Mouse (Mus musculus): ENCODE data around the gene Atp13a2.

The Atp13a2 gene

DNA sequence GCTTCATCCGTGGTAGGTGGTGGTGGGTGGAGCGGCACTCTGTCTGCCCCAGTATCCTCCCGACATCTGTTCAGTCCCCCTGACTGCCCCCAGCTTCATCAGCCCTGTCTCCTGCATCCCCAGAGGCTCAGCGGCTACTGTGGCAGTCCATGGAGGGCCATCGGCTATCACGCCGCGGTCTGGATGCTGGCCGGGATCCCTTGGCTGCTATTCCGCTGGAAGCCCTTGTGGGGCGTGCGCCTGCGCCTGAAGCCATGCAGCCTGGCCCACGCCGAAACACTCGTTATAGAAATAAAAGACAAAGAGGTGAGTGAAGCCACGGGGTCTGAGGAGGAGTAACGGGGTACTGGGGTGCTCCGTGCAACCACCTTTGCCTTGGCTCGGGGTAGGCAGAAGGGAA is 5.5 kb downstream of the Atp13a2 start:
- DNase-seq (ENCODE audit: extremely low read depth, low read depth, low spot score) = no peak

DNA sequence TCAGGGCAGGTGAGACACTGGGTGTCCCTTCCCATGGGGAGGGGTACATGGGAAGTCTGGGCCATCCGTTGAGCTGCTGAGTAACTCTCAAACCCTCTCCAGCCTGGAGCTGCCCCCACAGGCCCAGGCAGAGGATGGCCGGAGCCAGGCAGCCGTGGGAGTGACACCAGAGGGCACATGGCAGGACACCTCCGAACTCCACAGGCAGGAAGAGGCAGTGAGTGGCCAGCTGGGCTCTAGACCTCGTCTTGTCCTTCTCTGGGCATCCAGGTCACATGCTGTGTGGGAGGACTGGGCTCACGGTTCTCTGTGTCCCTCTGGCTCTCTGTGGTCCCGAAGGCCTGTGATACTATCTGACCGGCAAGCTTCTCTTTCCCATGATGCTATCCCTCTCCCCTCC is 7.2 kb downstream of the Atp13a2 start:
- no peak for DNase-seq (ENCODE audit: extremely low read depth, low read depth, low spot score)

DNA sequence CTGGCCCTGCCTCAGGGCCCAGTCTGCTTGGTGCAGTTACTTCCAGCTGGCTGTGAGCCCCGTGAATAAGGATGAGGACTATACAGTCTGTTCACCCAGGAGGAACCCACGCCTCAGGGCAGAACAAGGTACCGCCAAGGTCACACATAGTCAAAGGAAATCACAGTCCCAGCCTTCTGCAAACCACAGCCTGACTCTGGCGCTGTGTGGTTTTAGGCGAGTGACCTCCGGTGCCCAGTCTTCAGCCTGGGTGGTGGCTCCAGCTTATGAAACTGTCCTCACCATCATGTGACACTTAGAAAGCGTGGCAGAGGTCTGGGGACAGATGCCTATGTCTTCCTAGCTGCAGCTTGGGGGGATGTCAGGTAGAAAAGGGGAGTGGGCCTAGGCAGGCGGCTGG is 9.1 kb downstream of the Atp13a2 start:
- no peak for DNase-seq (ENCODE audit: extremely low read depth, low read depth, low spot score)

DNA sequence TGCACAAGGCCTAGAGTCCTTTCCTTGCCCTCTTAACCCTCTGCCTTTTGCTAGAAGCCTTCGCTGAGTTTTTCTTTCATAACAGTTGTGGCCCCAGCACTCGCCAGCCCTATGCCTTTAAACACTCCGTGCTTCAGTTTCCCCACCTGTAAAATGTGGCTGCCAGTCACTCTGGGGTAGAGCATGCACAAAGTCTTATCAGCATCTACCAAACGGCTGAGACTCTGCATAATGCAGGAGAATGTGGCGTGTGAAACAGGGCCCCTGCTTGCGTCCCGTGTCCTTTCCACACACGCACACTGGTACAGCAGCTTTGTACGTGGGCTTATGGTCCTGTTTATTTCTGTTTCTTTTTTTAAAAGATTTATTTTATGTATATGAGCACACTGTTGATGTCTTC is 10.1 kb downstream of the Atp13a2 start:
- no peak for DNase-seq (ENCODE audit: extremely low read depth, low read depth, low spot score)

DNA sequence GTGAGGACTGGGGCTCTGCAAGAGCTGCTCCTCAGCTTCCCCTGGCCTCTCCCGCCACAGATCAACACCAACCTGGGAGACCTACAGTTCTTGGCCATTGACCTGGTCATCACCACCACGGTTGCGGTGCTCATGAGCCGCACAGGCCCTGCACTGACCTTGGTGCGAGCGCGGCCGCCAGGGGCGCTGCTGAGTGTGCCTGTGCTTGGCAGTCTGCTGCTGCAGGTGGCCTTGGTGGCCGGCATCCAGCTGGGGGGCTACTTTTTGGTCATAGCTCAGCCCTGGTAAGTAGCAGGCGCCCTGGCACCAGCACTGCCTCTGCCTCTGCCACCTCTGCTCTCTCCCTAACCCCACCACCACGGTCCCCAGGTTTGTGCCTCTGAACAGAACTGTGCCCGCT is 19.3 kb downstream of the Atp13a2 start:
- no peak for DNase-seq (ENCODE audit: extremely low read depth, low read depth, low spot score)

DNA sequence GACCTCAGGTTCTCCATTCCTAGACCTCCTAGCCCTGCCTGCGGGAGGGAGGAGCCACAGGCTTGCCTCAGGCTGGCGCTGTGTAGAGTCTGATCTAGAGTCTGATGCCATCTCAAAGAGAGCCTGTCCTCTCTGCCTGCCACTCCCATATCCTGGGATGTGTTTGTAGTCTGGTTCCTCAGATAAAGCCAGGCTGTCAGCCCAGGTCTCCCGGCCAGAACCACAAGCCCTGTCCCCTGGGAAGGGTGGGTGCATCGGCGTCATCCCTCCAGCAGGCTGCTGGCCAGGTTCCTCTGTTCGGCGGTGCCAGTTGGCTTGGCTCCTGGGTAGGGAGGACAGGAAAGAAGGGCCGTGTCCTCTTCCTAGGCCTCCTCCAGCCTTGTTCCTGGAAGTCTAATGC is 21.4 kb downstream of the Atp13a2 start:
- no peak for DNase-seq (ENCODE audit: extremely low read depth, low read depth, low spot score)

DNA sequence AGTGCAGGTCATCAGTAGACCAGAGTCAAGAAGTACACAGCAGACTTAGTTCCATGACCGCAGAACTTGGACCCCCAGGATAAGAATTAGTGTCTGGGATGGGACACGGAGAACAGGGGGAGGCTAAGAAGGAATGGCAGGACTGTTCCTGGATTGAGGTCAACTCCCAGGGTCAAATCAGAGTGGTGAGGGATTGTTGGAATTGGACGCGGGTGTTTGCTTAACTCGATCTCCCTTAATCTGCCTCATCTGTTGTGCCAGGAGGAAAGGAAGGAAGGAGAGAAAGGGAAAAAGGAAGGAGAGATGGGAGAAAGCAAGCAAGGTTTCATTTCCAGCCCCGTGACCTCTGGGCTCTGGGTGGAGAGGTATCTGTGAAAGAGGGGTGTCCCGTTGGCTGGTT is 23.4 kb downstream of the Atp13a2 start, which contains the start of gene Mfap2:
Gene Mfap2, plus strand, starts transcription at position 301 of the 400 bp plus-strand sequence.
- no peak for DNase-seq (ENCODE audit: extremely low read depth, low read depth, low spot score)

DNA sequence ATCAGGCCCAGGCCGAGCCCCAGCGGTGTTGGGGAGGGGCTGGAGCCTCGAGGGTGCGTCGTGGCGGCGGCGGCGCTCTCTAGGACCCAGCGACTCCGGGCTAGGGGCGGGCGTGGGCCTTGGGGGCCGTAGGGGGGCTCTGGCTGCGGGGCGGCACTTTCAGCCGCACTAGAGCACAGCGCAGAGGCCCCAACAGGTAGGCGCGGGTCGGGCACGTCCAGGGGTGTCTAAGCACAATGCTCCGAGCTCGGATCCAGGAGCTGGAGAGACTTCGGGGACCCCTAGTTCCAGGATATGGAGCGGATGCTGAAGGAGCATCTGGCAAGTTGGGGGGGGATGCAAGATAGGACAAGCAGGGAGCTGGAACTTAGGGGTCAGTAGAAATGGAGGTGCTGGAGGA is 23.9 kb downstream of the Atp13a2 start:
- DNase-seq (ENCODE audit: extremely low read depth, low read depth, low spot score) = no peak

DNA sequence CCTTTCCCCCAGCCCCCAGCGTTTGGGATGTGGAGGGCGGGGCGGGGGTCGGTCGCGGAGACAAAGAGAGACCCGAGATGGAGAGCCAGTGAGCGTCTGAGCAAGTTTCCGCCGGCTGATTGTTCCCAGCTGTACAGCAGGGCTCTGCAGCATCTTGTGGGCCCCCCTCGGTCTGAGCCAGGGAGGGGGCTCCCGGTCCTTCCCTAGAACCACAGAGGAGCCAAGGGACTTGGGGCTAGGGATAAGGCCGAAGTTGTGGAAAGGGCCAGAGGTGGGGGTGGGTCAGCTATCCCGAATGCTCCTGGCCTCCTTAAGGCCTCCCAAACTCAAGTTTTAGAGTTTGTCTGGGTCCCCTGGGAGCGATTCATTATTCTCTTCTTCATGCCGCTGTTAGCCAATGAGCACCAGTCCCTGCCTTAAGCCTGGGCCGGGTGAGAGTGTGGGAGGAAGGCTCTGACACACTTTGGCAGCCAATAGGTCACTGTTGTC is 24.3 kb downstream of the Atp13a2 start:
- no peak for DNase-seq (ENCODE audit: extremely low read depth, low read depth, low spot score)

DNA sequence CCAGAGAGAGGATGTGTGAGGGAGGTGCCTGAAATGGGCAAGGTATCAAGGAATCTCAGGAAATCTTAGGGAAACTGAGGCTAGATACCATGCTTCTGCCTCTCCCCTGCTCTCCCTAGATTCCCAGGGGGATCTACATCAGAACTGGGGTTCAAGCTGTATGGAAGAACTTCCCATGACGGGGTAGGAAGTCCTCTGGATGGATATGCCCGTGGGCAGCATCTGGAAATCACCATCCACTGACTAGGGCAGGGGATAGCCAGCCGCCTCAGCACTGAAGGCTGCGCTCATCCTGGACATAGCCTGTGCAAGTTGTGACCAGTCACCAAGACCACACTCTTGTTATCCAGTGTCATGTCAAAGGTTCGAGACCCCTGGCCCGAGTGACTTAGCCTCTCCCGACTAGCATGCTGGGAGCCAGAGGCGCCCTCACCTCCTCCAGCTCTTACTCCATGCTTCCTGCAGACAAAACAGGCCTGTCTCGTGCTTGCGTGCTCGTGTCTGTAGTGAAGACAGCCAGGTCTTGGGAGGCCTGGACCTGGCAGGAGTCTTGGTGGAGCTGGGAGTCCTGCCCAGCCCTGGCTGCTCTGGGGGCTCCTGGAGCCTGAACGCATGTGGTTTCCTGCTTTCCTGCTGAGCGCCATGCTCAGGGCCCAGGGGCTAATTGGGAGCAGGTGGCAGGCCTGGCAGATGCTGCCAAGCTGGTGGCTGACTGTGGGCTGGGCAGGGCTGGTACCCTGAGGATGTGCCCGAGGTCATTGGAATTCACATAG is 25.1 kb downstream of the Atp13a2 start:
- no peak for DNase-seq (ENCODE audit: extremely low read depth, low read depth, low spot score)

DNA sequence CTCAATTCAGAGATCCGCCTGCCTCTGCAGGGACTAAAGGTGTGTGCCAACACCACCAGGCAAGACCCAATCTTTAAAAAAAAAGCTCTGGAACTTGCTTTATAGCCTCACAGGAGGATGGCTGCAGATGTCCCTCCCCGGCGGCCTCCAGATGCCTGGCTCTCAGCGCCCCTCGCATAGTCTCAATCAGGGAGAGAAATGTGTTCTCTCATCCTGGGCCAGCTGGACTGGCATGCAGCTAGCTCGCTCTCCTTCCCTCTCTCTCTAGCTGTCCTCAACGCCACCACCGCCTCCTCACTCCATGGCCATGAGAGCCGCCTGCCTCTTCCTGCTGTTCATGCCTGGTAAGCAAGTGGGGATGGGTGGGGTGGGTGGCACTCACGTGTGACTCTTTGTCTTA is 25.9 kb downstream of the Atp13a2 start:
- DNase-seq (ENCODE audit: extremely low read depth, low read depth, low spot score) = no peak

DNA sequence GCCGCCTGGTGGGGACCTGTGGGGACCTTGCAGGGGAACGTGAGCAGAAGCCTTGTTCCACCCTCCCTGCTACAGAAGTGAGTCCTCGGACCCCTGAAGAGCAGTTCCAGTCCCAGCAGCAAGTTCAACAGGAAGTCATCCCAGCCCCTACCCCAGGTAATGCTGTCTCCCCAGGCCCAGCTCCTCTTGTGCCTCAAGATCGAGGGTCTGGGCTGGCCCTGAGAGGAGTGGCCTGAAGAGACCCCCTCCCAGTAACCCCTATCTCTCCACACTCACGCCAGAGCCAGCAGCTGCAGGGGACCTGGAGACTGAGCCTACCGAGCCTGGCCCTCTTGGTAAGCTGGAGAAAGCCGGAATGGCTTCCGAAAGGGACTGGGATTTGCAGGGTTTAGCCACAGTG is 27.4 kb downstream of the Atp13a2 start:
- no peak for DNase-seq (ENCODE audit: extremely low read depth, low read depth, low spot score)

DNA sequence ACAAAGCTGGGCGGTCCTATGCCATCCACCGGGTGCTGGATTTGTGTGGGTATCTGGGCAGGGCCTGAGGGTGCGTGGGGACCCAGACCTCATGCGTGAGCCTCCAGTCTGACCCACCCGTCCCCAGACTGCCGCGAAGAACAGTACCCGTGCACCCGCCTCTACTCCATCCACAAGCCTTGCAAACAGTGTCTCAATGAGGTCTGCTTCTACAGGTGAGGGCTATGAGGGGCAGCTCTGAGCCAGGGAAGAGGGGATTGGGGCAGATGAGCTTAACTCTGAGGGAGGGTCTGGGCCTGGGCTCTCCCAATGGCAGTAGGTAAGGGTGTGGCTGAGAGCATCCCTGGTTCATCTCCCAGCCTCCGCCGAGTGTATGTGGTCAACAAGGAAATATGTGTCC is 28.2 kb downstream of the Atp13a2 start:
- DNase-seq (ENCODE audit: extremely low read depth, low read depth, low spot score) = no peak

DNA sequence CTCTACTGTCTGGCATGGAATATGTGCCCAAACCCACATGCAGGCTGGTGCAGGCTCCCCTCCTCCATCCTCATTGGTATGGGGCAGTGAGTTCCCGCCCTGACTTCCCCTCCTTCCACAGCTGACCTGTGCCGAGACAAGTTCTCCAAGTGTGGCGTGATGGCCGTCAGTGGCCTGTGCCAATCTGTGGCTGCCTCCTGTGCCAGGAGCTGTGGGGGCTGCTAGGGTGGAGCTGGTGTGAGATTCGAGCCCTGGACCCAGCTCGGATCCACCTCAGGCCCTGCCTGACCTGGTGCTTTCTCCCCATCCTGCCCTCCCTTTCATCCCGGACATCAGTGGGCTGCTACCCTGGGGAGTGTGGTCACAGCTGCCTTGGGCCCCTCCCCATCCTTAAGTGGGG is 28.7 kb downstream of the Atp13a2 start:
- DNase-seq (ENCODE audit: extremely low read depth, low read depth, low spot score) = no peak

DNA sequence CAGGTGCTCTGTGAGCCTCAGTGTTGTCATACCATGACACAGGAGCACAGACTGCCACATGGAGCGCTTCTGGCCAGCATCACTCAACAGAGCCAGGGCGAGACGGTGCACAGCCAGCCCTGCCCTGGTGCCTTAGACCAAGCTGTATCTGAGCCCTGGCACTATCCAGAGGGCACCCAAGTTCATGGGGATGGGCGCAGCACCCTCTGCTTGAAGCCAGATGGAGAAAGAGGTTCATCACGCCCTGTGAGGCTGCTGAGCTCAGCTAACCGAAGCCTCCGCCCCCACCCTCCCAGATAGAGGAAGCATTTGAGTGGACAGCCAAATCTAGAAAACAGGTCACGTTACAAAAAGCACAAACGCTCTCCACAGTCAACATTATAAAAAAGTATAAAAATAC is 29.6 kb downstream of the Atp13a2 start:
- no peak for DNase-seq (ENCODE audit: extremely low read depth, low read depth, low spot score)

DNA sequence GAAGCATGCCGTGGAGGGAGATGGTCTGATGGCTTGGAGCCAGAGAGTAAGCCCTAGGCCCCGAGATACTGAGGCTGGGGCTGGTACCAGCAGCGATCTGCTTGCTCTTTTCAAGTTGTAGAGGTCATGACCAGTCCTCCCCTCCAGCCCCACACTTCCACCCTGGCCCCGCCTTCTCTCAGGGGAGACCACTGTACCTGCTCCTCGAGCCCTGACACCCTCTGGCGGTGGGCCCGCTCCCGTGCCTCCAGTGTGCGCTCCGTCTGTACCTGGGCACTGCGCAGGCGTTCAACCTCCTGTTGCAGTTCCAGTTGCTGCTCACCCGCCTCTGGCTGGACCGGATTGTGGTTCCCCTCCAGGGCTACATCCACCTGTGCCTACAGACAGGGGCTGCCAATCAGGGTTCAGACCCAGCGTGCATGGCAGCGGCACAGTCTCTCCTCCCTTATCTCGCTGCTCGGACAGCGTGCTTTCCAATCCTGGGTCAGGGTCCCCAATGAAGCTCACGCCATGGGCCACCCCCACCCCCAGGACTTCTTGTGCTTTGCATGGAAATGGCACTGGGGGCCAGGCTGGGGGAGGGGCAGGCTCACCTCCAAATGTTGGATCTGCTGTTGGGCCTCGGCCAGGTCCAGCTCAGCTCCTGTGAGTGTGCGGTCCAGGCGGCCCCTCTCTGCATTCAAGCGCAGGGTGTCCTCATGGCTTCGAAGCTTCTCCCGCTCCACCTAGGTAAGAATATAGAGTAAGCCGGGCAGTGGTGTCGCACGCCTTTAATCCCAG is 31.2 kb downstream of the Atp13a2 start:
- DNase-seq (ENCODE audit: extremely low read depth, low read depth, low spot score) = no peak

DNA sequence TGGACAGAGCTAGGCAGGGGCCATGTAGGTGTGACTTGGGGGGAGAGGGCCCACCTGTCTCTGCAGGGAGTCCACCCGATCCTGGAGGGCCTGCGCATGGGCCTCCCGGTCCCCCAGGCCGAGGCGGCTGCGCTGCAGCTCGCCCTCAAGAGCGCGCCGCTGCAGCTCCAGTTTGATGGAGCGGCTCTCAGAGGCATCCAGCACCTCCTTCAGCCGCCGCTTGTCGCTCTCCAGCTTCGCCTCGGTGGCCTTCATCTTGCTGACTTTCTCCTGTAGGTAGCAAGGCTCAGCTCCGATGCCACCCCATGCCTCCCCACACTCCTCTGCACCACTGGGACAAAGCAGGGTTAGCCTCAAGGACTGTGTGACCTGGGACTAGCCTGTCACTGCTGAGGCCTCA is 33.5 kb downstream of the Atp13a2 start:
- no peak for DNase-seq (ENCODE audit: extremely low read depth, low read depth, low spot score)

DNA sequence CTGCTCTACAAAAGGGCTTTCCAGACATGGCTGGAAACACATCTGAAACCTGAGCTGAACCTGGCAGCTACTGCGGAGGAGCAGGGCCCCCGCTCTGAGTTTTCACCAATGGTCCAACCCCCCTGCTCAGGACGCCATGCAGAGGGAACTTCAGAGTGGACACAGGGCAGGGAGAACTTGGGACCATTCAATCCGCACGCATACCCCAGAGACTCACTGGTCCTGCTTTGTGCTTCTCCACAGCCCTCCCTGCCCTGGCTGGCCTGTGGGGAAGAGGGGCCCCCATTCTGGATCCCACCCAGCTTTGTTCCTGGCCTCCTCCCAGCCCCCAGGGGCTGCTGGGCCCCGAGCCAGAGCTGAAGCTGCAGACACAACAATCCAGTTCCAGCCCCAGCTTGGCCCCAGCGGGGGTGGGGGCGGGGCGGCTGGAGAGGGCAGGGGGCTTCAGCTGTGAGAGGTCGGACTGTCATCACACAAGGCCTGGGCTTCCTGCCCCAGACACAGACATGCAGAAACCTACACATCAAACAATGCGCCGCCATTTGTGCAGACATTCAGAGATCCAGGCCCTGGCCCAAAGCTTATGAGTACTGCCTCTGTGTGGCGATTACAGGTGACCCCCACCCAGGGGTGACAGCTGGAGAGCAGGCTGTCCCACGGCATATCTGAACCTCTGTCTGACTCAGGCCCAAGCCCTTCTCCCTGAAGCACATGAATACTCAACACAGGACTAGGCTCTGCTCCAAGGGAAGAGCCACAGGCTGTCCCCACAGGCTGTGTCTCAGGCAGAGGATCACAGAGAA is 34.3 kb downstream of the Atp13a2 start:
- DNase-seq (ENCODE audit: extremely low read depth, low read depth, low spot score) = no peak

DNA sequence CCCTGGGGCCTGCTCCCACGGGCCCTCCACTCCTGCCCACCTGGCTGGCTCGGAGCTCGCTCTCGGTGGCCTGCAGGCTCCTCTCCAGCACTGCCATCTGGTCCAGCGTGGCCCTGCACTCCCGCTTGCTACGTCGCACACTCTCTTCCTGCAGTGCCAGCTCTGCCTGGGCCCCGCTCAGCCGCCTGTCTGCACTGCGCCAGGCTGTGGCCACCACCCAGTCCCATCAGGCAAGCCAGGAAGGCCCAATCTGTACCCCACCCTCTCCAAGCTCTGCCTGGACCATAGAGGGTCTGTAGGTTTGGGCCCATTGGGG is 34.9 kb downstream of the Atp13a2 start:
- no peak for DNase-seq (ENCODE audit: extremely low read depth, low read depth, low spot score)

DNA sequence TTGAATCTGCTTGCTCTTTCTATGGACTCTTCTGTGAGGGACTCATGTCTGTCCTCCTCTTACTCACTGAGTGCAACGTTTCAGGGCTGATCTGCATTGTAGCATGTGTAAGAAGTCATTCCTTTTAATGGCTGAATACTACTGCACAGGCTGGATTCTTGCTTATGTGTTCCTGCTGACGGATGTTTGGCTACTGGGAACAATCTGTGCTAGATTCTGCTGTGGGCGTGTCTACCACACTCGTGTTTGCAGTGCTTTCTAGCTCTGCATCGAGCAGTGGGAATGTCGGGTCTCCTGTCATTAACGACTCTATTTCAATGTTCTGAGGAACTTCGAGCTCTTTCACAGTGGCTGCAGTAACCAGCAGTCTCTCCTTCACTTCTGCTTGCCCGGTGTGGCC is 37.4 kb downstream of the Atp13a2 start:
- no peak for DNase-seq (ENCODE audit: extremely low read depth, low read depth, low spot score)

DNA sequence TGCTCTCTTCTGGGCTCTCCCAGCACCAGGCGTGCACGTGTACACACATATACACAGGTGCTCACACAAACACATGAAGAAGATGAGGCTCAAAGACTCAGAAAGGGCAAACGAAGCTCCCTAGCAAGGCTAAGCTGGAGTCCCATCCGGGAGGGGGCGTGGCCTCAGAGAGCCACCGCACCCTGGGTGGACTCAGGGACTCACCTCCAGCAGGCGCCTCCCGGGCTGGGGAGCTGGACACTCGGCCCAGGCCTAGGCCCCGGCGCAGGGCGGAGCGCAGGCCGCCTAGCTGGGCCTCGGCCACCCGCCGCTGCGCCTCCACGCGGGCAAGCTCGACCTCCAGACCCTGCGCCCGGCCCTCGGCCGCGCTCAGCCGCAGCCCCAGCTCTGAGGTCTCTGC is 38.3 kb downstream of the Atp13a2 start:
- no peak for DNase-seq (ENCODE audit: extremely low read depth, low read depth, low spot score)
